Mouse (Mus musculus) bone marrow, adult 2 months (tissue): ENCODE results near the gene Podxl2.

ENCODE experiments used
- CTCF ChIP-seq: fragments of 200-500 bp; IDR thresholded peaks from 2 replicates; pipeline ENCODE4 v1.5.1; 2011; ENCODE audit warnings: low read length, control low read depth; ENCODE audit not compliant: control insufficient read depth, insufficient read depth
- POLR2A ChIP-seq: fragments of 200-500 bp; IDR thresholded peaks from 2 replicates; pipeline ENCODE4 v1.6.1; 2011; ENCODE audit warnings: low read depth, mild to moderate bottlenecking, control low read depth, low read length, borderline replicate concordance; ENCODE audit not compliant: control insufficient read depth

DNA sequence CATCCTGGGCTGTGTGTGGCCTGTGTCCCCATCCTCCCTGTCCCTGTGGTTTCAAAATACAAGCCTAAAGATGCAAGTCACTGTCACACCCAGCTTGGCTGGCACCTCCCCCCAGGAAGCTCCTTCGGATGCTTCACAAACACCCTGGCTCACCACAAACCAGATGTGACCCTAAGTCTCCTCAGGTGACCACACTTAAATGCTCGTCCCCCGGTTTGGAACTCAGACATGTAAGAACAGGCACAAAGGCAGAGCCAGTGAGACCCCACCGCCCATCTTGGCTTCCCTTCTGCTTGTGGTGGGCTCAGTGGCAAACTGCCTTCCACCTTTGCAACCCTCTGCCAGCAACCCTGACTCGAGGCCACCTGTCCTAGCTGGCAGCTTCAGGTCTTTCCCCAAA, 39.8 kb downstream of the Podxl2 start:
- TF ChIP-seq CTCF = no peak
- no peak for TF ChIP-seq POLR2A
